Mouse (Mus musculus): ENCODE results near the gene Tmcc2.

Tmcc2 gene

GRCm38 (mm10) chr1:132315889-132316624 lies 75.0 kb downstream of the Tmcc2 start, which contains the start of gene Nuak2:
Nuak2 (plus strand) TSS chr1:132316126.
- DNase-seq (ENCODE audit: low spot score in 2 of 2): peak; percentile 64 to 74

DNA sequence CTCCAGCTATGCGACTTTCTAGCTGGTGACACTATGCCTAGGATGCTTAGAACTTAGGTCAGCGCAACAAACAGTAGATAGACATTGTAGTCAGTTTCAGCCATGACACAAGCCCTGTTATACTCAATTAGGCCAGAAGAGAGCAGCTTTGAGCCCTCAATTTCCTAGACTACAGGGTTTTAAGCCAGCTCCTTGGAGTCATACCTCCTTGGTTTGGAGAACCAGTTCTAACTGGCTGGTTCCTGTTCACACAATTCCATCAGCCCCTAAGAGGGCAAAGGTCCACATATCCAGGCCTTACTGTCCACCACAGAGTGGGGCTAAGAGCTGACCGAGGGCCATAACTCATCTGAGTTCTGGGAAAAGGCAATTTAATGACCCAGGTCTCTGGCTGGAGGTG lies 78.4 kb downstream of the Tmcc2 start:
- no peak for DNase-seq (ENCODE audit: low spot score in 2 of 2)

- DNase-seq (ENCODE audit: low spot score in 2 of 2): no peak
These were observed 79.0 kb downstream of the Tmcc2 start for GRCm38 (mm10) chr1:132312043-132312442.

GRCm38 (mm10) chr1:132311174-132311859 lies 79.8 kb downstream of the Tmcc2 start:
- DNase-seq (ENCODE audit: low spot score in 2 of 2): no peak

GRCm38 (mm10) chr1:132310754-132311153 lies 80.3 kb downstream of the Tmcc2 start:
- DNase-seq (ENCODE audit: low spot score in 2 of 2): no peak

- DNase-seq (ENCODE audit: low spot score in 2 of 2): no peak
These were observed 82.4 kb downstream of the Tmcc2 start for GRCm38 (mm10) chr1:132308674-132309073.

DNA sequence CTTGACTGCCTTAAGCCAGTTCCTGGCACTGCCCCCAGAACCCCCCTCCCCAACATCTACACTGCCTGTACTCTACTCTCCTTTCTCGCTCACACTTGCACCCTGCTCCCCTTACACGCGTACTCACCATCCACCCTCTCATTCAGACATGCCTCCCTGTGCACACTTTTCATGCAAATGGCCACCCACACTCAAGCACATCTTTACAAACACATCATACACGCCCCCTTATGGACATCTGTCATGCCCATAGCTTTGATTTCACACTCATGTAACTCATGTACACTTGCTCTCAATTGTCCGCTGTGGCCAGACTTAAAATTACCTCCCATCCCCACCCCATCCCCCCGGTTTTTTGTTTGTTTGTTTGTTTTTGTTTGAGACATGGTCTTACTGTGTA lies 83.1 kb downstream of the Tmcc2 start:
- DNase-seq (ENCODE audit: low spot score in 2 of 2): no peak

- DNase-seq (ENCODE audit: low spot score in 2 of 2): no peak
These were observed 84.3 kb downstream of the Tmcc2 start for GRCm38 (mm10) chr1:132306808-132307207.

All from frontal cortex, postnatal 10 days (tissue).